Mouse (Mus musculus) spleen, postnatal 4 days (tissue): ENCODE measurements around the gene Arfip2.

Experiments used
- DNase-seq, 2 experiments: peaks; one replicate each; pipeline ENCODE4 v3.0.0; 2022; ENCODE audit warnings: low spot score in 2 of 2

Arfip2 gene

DNA sequence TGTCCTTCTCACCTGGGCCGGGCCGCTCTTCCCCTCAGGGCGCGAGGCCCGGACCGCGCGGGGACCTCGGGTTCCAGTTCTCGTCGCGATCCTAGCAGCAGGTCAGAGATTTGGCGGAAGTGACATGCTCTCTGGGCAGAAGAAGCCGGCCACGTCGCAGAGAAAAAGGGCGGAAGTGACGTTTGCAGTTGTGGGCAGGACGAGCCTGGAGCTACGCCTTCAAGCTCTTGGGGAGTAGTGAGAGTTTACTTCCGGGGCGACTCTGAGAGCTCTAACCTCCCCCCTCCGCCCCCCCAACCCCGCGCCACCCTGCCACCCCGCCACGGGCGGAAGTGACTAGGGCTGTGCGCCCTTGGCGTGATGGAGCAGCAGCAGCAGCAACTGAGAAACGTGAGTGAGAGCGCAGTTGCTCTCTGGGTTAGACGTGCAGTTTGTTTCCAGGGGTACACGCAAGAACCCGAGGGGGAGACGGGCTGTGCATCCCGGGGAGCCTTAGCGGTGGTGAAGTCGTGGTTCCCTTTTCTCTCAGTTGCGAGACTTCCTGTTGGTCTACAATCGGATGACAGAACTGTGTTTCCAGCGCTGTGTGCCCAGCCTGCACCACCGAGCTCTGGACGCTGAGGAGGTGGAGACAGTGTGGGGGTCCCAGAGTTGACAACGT, at the start of gene Arfip2, which contains the start of gene Gm45799:
Gene Arfip2, minus strand, starts transcription at position 184 of the 661 bp plus-strand sequence.
Gene Gm45799, plus strand, starts transcription at position 320 of the 661 bp plus-strand sequence.
- peak; percentile 93 to 94 for DNase-seq

DNA sequence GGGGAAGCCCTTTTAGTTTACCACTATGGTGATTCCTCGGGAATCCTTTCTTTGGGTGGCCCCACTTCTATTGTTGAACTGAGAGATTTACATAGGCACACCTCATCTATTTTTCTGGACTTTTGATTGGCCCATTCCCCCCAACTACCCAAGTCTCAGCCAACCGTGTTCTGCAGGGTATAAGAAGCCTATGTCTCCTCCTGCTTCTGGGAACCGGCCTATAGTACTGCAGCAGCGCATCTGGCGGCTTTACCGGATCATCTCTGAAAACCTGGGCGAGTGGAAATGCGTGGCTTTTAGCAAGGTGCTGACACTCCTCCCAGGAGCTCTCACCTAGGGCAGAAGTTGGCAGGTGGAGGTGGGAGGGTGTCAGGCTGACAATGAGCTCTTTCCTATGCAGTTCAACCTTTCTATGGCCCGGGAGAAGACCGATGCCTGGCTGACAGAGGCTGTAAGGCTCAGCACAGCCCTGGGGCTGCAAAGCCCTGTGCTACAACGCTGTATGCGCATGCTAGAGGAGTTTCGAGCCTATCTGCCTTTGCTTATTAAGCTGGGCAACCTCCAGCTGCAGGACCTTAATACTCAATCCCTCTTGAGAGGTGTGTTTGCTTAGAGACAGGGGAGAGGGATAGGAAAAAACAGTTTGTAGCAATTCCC, 45.5 kb upstream of the Arfip2 start:
- no peak for DNase-seq

DNA sequence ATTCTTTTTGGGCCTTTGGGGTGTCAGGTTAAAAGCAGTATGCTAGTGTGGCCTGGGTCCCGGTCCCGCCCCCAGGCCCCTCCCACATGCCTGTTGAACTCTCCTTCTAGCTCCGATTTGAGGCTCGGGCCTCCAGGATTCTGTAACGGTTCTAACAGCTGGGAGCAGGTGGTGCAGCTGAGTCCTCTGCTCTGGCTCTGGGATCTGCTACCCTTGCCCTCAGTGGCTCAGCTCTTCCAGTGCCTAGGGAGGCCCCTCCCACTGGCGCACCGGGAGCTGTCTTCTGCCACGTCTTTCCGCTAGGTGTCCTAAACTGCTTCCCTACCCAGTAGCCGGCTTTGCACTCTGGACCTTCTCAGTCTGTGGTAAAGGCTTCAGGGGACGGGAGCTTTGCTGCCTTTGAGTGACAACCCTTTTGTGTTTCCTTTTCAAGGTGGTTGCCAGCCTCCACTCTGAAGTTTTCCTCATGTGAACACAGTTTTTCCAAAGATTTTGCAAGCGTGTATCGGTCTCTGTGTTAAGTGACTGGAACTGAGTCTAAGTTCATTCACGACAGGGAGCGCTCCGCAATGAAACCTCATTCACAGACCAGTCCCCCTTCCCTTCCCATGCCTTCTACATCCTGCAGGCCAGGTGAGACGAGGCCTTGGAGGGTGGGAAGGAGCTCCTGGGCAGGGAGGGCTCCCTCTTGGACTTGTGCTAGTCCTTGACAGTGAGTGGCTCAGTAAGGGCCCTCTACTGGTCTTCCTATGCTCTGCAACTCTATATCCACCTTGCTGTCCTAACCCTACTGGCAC, 10.6 kb upstream of the Arfip2 start, which contains the start of gene Dnhd1:
Gene Dnhd1, plus strand, starts transcription at position 189 of the 797 bp plus-strand sequence.
- DNase-seq = peak; percentile 57 to 81

DNA sequence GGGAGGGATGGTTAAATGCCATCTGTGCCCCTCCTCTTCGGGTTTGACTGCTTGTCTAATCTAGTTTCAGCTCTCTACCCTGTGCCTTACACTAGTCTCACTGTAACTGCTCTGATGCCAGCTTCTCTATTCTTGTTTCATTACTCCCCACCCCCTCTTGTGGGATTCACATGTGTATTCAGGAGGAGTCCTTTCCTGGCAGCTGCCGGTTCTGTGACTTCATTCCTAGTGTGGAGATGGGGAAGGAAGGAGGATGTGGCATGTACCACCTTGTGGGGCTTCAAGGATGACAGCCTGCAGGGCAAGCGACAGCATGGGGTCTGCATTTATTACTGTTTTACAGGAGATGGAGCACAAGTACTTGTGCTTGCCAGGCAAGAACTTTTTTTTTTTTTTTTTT, 1.7 kb upstream of the Arfip2 start:
- no peak for DNase-seq

DNA sequence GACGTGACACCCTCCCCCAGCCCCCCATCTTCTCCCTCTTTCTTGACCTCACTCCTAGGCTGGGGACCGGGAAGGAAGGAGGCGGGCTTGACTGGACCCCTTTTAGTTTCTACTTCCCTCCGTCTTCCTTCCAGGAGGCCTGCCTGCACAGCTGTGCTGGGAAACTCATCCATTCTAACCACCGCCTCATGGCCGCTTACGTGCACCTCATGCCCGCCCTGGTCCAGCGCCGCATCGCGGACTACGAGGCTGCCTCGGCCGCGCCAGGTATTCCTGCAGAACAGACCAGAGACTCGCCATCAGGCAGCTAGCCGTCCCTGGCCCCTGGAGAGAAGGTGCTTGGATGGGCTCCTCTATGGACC, 659 bp upstream of the Arfip2 start:
- DNase-seq = peak in 1 of 2 experiments; percentile 79

DNA sequence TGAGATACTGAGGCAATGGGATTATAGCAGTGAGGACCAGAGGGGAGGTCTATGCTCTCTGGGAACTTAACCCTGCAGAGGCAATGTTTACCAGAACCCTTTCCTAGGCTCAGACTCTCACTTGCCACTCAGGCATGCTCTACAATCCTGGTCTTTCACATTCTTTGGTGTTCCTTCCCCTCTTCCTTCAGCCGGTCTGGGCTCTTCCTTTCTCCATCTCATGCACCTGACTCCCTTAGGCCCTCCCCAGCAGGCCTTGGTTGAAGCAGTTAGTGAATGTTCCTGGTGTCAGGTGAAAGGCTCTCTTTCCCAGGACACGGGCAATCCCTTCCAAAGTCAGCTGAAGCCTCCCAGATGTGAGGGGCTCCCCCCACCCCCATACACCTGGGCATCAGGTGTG, 460 bp downstream of the Arfip2 start, which contains the start of gene Timm10b:
Gene Timm10b, plus strand, starts transcription at position 301 of the 400 bp plus-strand sequence.
- DNase-seq = no peak

DNA sequence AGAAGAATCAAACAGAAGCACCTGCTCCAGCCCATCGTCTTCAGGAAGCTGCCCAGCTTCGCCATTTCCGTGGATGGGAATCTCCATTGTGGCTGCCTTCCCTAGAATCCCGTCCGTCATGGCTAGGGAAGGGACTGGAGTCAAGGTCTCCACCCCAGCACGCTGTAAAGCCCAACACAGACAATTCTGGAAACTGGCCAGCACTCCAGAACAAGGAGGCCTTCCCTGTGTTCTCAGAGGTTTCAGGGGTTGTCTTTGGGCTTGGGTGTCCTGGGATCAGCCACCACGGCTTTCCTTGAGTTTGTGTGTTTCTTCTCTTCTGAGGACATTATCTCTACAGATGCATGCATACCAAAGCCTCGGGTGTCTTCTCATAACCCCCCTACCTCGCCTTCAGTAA, 912 bp downstream of the Arfip2 start:
- no peak for DNase-seq

DNA sequence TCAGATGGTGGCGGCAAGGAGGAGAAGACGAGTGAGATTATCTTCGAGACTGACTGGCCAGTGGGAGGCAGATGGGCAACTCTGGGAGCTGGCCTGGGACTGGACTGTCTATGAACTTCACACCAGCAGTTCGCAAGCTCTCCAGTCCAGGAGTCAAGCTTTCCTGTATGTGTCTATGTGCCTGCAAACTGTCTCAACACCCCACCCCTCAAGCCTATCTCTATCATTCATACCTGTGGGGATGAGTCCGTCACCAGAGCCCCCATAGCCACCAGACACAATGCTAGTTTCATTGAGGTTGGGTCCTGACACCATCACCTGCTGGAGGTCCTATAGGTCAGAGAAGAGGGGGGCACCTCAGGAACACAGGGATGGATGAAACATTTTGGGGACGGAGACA, 1.4 kb downstream of the Arfip2 start:
- no peak for DNase-seq

DNA sequence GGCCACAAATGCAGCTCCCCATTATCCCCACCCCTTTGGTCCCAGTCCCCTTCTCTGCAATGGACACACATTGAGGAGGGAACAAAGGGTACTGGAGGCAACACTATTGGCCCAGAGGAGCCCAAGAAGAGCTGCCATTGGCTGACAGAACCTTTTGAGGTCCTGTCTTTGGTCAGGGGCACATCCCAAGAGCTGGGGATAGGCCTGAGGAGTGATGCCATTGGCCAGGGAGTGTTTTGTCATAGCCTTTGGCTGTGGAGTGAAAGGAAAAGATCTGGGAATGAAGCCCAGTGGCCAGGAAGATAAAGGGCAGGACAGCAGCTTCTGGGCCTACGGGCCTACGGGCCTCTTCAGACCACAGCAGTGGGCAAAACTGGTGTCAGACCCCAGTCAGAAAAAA, 4.5 kb downstream of the Arfip2 start:
- DNase-seq = no peak

DNA sequence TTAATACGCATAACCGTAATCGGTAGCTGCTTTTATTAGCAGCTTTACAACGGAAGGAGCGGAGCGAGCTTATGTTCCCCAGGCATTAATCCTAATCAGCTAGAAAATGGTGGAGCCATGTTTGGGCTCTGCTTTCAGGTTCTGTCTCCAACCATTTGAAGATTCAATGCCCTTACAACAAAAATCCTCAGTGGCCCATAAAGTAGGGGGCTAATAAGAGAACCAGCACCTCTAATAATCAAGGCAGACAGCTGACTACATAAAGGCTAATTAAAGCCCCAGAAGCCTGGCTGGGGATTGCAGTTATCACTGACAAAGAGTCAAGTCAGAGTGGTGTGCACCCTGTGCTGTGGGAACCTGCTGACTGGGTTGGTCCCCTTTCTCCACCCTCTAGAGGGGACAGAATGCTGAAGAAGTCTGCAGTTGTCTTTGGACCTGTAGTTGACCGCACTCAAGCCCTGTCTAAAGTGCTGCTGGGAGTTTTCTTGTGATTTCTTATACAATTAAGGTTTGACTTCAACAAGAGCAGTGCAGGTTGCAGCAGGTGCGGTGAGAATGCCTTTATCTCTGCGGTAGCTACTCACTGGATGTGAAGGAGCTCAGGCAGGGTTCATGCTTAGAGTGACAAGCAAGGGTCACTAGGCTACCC, 5.8 kb downstream of the Arfip2 start:
- no peak for DNase-seq

DNA sequence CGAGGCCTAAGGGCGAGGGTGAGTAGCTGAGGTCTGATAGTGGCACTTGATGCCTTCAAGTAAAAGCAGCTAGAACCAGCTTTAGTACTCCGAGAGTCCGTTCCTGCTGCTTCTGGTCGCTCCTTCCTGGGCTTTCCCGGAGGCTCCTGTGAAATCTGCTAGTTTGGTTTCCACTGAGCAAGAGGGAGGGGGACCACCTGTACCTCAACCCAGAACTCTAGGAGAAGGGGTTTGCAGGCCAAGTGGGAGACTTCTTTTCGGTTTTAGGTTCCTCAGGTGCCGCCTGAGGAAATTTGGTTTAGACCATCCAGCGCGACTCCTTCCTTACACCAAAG, 6.4 kb downstream of the Arfip2 start:
- no peak for DNase-seq

DNA sequence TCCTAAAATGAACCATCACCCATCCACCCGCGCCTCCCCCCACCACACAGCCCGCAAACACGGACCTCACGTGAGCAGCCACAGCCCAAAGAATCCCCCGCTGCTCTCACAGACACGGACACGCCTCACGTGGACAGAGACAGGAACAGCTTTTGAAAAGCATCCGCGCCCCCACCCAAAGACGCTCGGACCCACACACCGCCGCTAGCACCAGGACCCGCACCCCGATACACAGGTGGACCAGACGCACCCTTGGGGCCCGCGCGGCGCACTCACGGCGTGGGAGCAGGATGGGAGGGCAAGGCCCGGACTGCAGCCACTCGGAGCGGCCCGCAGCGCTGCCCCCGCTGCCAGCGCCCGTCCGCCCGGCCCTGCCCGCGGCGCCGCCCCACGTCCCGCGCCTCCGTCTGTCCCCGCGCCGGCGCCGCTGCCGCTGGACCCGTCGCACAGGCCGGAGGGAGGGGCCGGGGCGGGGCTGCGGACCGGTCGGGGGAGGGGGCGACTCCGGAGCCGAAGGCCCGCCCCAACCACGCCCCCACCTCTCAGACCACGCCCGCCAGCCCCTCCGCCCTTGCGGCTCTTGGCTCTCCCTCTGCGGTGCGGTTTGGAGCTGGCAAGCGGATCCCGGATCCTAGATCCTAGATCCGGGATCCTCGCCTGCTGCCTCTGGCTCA, 7.0 kb downstream of the Arfip2 start, which contains the start of gene Trim3:
Gene Trim3, minus strand, starts transcription at position 445 of the 674 bp plus-strand sequence.
- peak; percentile 82 to 88 for DNase-seq

DNA sequence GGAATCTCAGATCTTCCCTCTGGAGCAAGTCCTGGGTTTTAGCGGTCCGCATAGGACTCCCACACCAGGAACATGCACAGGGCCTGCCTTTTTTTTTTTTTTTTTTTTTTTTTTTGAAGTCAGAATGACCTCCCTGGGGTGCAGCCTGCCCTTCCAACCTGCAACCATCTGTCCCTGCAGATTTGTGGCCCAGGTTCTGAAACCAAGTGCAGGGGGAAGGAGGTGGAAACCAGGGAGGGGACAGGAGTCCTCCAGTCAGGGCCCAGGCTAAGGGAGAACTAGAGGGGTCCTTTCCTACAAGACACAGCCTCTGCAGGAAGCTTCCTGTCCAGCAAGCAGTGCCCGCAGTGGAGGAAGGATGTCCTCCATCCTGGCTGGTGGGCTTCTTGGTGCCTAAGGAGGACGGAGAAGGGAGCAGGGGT, 7.7 kb downstream of the Arfip2 start:
- DNase-seq = no peak

DNA sequence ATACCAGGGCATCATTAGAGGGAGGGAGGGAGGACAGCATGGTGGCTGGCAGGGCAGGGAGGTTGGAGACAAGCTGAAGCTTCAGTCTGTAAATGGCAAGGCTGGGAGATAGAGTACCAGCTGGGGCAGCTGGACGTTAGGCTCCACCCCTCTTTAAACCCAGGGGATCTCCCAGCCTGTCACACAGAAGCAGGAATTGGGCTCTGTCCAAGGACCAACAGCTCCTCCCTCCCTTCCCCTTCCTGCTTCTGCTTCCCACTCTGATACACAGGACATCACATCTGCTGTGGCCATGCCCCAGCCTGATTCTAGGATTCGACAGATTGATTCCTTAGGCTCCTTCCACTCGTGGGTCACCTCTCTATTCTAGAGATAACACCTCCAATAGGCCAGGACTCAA, 11.6 kb downstream of the Arfip2 start:
- no peak for DNase-seq

DNA sequence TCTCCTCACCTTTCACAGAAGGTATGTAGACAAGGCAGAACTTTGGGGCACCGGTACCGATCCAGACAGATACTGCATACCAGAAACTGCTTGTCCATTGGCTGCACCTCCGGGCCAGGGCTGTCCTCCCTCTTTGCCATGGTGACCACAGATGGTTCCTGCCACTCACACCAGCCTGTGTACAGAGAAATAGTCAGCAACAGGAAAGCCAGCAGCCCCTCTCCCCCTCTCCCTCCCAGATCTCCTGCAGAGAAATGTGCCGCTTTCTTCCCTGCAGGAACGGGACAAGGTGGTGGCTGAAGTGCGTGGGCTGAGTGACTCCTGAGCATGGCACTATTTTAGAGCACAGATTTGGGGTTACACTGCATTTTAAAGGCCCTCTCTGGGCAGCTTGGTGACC, 14.8 kb downstream of the Arfip2 start:
- DNase-seq = no peak

DNA sequence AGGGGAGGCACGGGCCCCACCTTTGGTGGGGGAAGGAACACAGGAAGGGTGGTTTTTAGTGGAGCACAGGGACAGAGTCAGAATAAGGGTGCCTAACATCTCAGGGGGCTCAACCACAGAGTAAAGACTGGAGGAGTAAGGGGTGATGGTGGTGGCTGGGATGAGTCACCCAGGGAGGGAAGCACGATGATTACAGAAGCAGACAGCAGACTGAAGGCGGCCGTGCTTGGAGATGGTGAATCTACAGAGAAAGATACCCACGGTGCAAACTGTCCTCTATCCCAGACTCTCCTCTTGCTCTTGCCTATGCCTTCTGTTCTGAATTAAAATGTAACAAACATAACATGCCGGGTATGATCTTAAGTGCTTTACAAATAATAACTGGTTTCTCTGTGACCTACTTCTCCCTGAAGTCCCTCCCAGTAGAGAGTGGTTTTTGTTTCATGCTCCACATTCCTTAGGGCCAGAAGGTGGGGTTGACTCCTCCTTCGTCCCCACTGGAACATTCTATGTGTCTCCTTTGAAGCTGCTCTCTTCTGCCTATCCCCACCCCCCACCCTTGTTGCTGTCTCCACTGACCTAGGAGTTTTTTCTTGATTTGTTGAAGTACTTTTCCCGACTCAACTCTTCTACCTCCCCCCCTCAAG, 18.4 kb downstream of the Arfip2 start:
- no peak for DNase-seq

DNA sequence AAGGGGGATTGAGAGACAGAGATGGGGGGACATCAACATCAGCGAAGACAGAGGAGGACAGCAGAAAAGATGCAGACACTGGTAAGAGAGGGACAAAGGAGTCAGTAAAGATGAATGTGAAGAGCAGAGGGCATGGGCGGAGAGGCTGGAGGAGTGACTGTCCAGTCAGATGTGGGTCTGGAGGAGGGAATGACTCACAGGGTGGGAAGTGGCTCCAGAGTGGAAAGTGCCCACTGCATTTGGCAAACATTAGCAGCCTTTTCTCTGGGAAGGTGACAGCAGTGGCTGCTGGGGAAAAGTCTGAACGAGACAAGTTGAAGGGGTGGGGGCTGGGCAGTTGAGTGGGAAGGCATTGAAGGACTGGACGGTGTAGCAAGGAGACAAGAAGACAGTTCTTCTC, 19.2 kb downstream of the Arfip2 start:
- DNase-seq = no peak

DNA sequence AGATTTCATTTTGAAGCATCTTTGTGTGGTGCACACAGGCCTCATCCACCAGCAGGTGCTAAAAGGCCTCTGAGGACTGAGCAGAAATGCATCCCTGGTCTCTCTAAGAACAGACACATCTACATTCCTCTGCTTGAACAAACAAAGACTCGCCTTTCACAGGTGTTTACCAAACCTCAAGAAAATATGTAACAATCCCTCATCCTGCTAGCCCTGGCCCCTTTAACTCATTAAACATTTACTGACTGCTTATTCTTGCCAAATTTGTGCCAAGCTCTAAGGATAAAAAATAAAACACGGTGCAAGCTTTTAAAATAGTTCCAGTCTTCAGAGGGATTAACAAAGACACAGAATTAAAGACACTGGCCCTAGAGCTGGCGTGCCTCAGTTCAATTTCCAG, 20.5 kb downstream of the Arfip2 start:
- DNase-seq = no peak

DNA sequence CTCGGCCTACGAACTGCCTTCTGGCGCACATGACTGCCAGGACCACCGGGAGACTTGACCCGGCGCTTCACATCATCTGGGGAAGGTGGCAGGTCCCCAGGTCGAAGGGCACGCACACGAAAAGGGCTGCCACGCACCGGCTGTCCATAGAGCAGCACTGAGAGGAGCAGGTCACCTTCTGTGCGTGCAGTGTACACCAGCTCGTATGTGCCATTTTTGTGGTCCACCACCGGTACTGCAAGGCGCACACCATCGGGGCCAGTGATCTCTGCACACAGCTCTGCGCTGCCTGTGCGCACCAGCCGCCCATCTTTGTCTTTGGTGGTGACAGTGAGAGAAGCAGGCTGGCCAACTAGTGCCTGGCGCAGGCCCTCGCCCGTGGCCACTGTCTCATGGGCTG, 22.4 kb downstream of the Arfip2 start:
- DNase-seq = no peak

DNA sequence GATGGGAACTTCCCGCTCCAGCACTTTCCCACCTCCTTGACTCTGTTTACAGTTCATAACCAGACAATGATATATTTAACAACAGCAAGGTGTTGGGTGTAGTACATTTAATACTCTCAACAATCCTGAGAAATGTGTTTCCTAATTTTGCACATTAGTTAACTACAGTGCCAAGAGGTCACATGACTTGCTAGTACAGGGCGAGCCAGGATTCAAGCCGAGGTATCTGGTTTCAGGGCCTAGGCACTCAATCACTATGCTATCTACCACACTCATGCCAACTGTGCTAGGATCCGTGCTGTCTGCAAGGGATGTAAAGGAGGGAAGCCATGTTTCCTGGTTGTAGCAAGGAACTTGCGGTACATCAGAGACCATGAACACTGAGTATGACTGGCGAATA, 23.7 kb downstream of the Arfip2 start:
- no peak for DNase-seq

DNA sequence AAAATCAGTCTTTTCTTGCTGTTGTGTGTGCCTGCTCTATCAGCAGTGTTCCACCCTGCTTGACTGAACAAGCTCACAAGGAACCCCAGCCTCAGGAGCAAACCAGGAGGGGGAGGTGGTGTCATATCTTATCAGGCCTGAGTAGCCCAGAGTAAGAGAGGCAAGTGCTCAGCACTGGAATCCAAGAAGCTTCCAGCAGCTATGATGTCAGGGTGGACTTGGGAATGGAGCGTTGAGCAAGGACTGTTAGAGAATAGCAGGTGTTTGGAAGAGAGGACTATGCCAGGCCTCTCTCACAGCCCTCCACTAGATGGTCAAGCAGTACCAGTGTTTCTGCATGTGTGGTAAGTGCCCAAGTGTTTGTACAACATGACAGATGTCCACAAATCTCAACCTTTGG, 24.5 kb downstream of the Arfip2 start:
- DNase-seq = no peak
